Mouse (Mus musculus): Measurements from ENCODE around the gene Hnrnpd. TPM values are rescaled to one million over a fixed set of nuclear protein-coding genes. Genes with fewer than 3 reads are reported as not detected.

Hnrnpd gene
- 96.2 and 121 TPM in 2 replicates for polyA plus RNA-seq (2015; fragmentation: Nextera tagmentation; extraction: Ambion mirVana)

GRCm38 (mm10) chr5:99978699-99979442, at the start of gene Hnrnpd, which contains the start of gene 4930524J08Rik:
Hnrnpd (minus strand) TSS chr5:99978938.
4930524J08Rik (plus strand) TSS chr5:99979061.
- peak within 1 kb of the TSS; percentile 93 for H3K4me3 ChIP-seq (ENCODE audit: low read depth, low read length)
- H3K9ac ChIP-seq (ENCODE audit: low read depth, low read length): peak within 1 kb of the TSS; percentile 97
- peak within 1 kb of the TSS; percentile 94 for H3K4me2 ChIP-seq (ENCODE audit: low read length)
- peak within 1 kb of the TSS; percentile 99 for H3K27ac ChIP-seq (ENCODE audit: low read length)
- ATAC-seq: peak; percentile 98
- 1% methylated on average over 75 of the region's 97 CpGs for WGBS
- H3K9me3 ChIP-seq (replicated peaks; ENCODE audit: control insufficient read depth, low read length, poor library complexity, severe bottlenecking): no peaks in the 10 kb centered on the region
- peaks cover 28% of the 10 kb centered on the region for H3K4me1 ChIP-seq (ENCODE audit: control insufficient read depth, insufficient read depth, low read length)
- no peaks in the 10 kb centered on the region for H3K27me3 ChIP-seq (ENCODE audit: control insufficient read depth, insufficient read depth, low read depth, low read length)
- no peaks in the 10 kb centered on the region for H3K36me3 ChIP-seq (ENCODE audit: control insufficient read depth, insufficient read depth, low read length)

GRCm38 (mm10) chr5:100024868-100025267, 46.1 kb upstream of the Hnrnpd start:
- H3K9ac ChIP-seq (ENCODE audit: low read depth, low read length): no peak overlapping the region
- no peak overlapping the region for H3K4me3 ChIP-seq (ENCODE audit: low read depth, low read length)
- no peaks in the 10 kb centered on the region for H3K27me3 ChIP-seq (ENCODE audit: control insufficient read depth, insufficient read depth, low read depth, low read length)
- H3K4me1 ChIP-seq (ENCODE audit: control insufficient read depth, insufficient read depth, low read length): peaks cover under 1% of the 10 kb centered on the region; the same call in 1 of the 2 replicates
- no peaks in the 10 kb centered on the region; the same call in 1 of the 2 replicates for H3K9me3 ChIP-seq (replicated peaks; ENCODE audit: control insufficient read depth, low read length, poor library complexity, severe bottlenecking)
- ATAC-seq: no peak
- 91% methylated on average over 1 of the region's 1 CpGs for WGBS
- no peaks in the 10 kb centered on the region for H3K36me3 ChIP-seq (ENCODE audit: control insufficient read depth, insufficient read depth, low read length)
- H3K4me2 ChIP-seq (ENCODE audit: low read length): no peak overlapping the region
- H3K27ac ChIP-seq (ENCODE audit: low read length): no peak overlapping the region

- no peaks in the 10 kb centered on the region for H3K4me1 ChIP-seq (ENCODE audit: control insufficient read depth, insufficient read depth, low read length)
- no peak for ATAC-seq
- no peaks in the 10 kb centered on the region for H3K27me3 ChIP-seq (ENCODE audit: control insufficient read depth, insufficient read depth, low read depth, low read length)
- 74% methylated on average over 5 of the region's 5 CpGs for WGBS
- H3K9me3 ChIP-seq (replicated peaks; ENCODE audit: control insufficient read depth, low read length, poor library complexity, severe bottlenecking): no peaks in the 10 kb centered on the region; the same call in 1 of the 2 replicates
- no peak overlapping the region for H3K27ac ChIP-seq (ENCODE audit: low read length)
- no peak overlapping the region for H3K9ac ChIP-seq (ENCODE audit: low read depth, low read length)
- no peak overlapping the region for H3K4me2 ChIP-seq (ENCODE audit: low read length)
- H3K4me3 ChIP-seq (ENCODE audit: low read depth, low read length): no peak overlapping the region
- no peaks in the 10 kb centered on the region for H3K36me3 ChIP-seq (ENCODE audit: control insufficient read depth, insufficient read depth, low read length)
Observed at GRCm38 (mm10) chr5:100024403-100024802, 45.7 kb upstream of the Hnrnpd start.

- Histone ChIP-seq H3K9me3 (replicated peaks; ENCODE audit: control insufficient read depth, low read length, poor library complexity, severe bottlenecking) (no peaks in the 10 kb centered on the region; the same call in 1 of the 2 replicates), H3K36me3 (ENCODE audit: control insufficient read depth, insufficient read depth, low read length) (no peaks in the 10 kb centered on the region), H3K4me2 (ENCODE audit: low read length) (no peak overlapping the region), H3K4me1 (ENCODE audit: control insufficient read depth, insufficient read depth, low read length) (no peaks in the 10 kb centered on the region), H3K9ac (ENCODE audit: low read depth, low read length) (no peak overlapping the region), H3K27ac (ENCODE audit: low read length) (no peak overlapping the region), H3K27me3 (ENCODE audit: control insufficient read depth, insufficient read depth, low read depth, low read length) (no peaks in the 10 kb centered on the region), H3K4me3 (ENCODE audit: low read depth, low read length) (no peak overlapping the region)
- no peak for ATAC-seq
Observed at GRCm38 (mm10) chr5:100020089-100020488, 41.4 kb upstream of the Hnrnpd start.

GRCm38 (mm10) chr5:100012599-100012998, 33.9 kb upstream of the Hnrnpd start:
- H3K4me1 ChIP-seq (ENCODE audit: control insufficient read depth, insufficient read depth, low read length): no peaks in the 10 kb centered on the region
- no peak overlapping the region for H3K4me3 ChIP-seq (ENCODE audit: low read depth, low read length)
- no peaks in the 10 kb centered on the region for H3K27me3 ChIP-seq (ENCODE audit: control insufficient read depth, insufficient read depth, low read depth, low read length)
- no peak overlapping the region for H3K9ac ChIP-seq (ENCODE audit: low read depth, low read length)
- H3K27ac ChIP-seq (ENCODE audit: low read length): no peak overlapping the region
- no peak overlapping the region for H3K4me2 ChIP-seq (ENCODE audit: low read length)
- no peaks in the 10 kb centered on the region for H3K36me3 ChIP-seq (ENCODE audit: control insufficient read depth, insufficient read depth, low read length)
- WGBS: 93% methylated on average over 9 of the region's 9 CpGs
- no peak for ATAC-seq
- H3K9me3 ChIP-seq (replicated peaks; ENCODE audit: control insufficient read depth, low read length, poor library complexity, severe bottlenecking): no peaks in the 10 kb centered on the region

GRCm38 (mm10) chr5:100008485-100008884, 29.7 kb upstream of the Hnrnpd start:
- H3K4me1 ChIP-seq (ENCODE audit: control insufficient read depth, insufficient read depth, low read length): no peaks in the 10 kb centered on the region
- no peak overlapping the region for H3K9ac ChIP-seq (ENCODE audit: low read depth, low read length)
- no peaks in the 10 kb centered on the region for H3K27me3 ChIP-seq (ENCODE audit: control insufficient read depth, insufficient read depth, low read depth, low read length)
- WGBS: 58% methylated on average over 3 of the region's 3 CpGs
- H3K4me2 ChIP-seq (ENCODE audit: low read length): no peak overlapping the region
- ATAC-seq: no peak
- H3K36me3 ChIP-seq (ENCODE audit: control insufficient read depth, insufficient read depth, low read length): no peaks in the 10 kb centered on the region
- H3K9me3 ChIP-seq (replicated peaks; ENCODE audit: control insufficient read depth, low read length, poor library complexity, severe bottlenecking): no peaks in the 10 kb centered on the region
- H3K4me3 ChIP-seq (ENCODE audit: low read depth, low read length): no peak overlapping the region
- no peak overlapping the region for H3K27ac ChIP-seq (ENCODE audit: low read length)

GRCm38 (mm10) chr5:100007040-100007375, 28.3 kb upstream of the Hnrnpd start:
- ATAC-seq: no peak
- H3K27me3 ChIP-seq (ENCODE audit: control insufficient read depth, insufficient read depth, low read depth, low read length): no peaks in the 10 kb centered on the region
- no peaks in the 10 kb centered on the region for H3K36me3 ChIP-seq (ENCODE audit: control insufficient read depth, insufficient read depth, low read length)
- no peaks in the 10 kb centered on the region for H3K9me3 ChIP-seq (replicated peaks; ENCODE audit: control insufficient read depth, low read length, poor library complexity, severe bottlenecking)
- H3K4me2 ChIP-seq (ENCODE audit: low read length): no peak overlapping the region
- WGBS: 77% methylated on average over 4 of the region's 4 CpGs
- H3K9ac ChIP-seq (ENCODE audit: low read depth, low read length): no peak overlapping the region
- H3K4me3 ChIP-seq (ENCODE audit: low read depth, low read length): no peak overlapping the region
- H3K27ac ChIP-seq (ENCODE audit: low read length): no peak overlapping the region
- H3K4me1 ChIP-seq (ENCODE audit: control insufficient read depth, insufficient read depth, low read length): no peaks in the 10 kb centered on the region

GRCm38 (mm10) chr5:100006324-100007039, 27.7 kb upstream of the Hnrnpd start:
- no peak for ATAC-seq
- H3K4me2 ChIP-seq (ENCODE audit: low read length): no peak overlapping the region
- H3K27me3 ChIP-seq (ENCODE audit: control insufficient read depth, insufficient read depth, low read depth, low read length): no peaks in the 10 kb centered on the region
- H3K9ac ChIP-seq (ENCODE audit: low read depth, low read length): no peak overlapping the region
- H3K4me1 ChIP-seq (ENCODE audit: control insufficient read depth, insufficient read depth, low read length): no peaks in the 10 kb centered on the region
- no peaks in the 10 kb centered on the region for H3K9me3 ChIP-seq (replicated peaks; ENCODE audit: control insufficient read depth, low read length, poor library complexity, severe bottlenecking)
- H3K4me3 ChIP-seq (ENCODE audit: low read depth, low read length): no peak overlapping the region
- H3K36me3 ChIP-seq (ENCODE audit: control insufficient read depth, insufficient read depth, low read length): no peaks in the 10 kb centered on the region
- no peak overlapping the region for H3K27ac ChIP-seq (ENCODE audit: low read length)
- 84% methylated on average over 4 of the region's 4 CpGs for WGBS

GRCm38 (mm10) chr5:100005896-100006295, 27.2 kb upstream of the Hnrnpd start:
- H3K27ac ChIP-seq (ENCODE audit: low read length): no peak overlapping the region
- H3K9ac ChIP-seq (ENCODE audit: low read depth, low read length): no peak overlapping the region
- no peaks in the 10 kb centered on the region for H3K9me3 ChIP-seq (replicated peaks; ENCODE audit: control insufficient read depth, low read length, poor library complexity, severe bottlenecking)
- no peak for ATAC-seq
- H3K27me3 ChIP-seq (ENCODE audit: control insufficient read depth, insufficient read depth, low read depth, low read length): no peaks in the 10 kb centered on the region
- no peak overlapping the region for H3K4me3 ChIP-seq (ENCODE audit: low read depth, low read length)
- 79% methylated on average over 6 of the region's 6 CpGs for WGBS
- no peak overlapping the region for H3K4me2 ChIP-seq (ENCODE audit: low read length)
- H3K4me1 ChIP-seq (ENCODE audit: control insufficient read depth, insufficient read depth, low read length): no peaks in the 10 kb centered on the region
- no peaks in the 10 kb centered on the region for H3K36me3 ChIP-seq (ENCODE audit: control insufficient read depth, insufficient read depth, low read length)

Measured in midbrain, embryonic 16.5 days (tissue).